Mouse (Mus musculus) frontal cortex, postnatal 36 days (tissue): ENCODE data around the gene Hpdl.
"Not testable (repeated sequence)": the region's sequence is repeated elsewhere in the genome, so short reads cannot be mapped to it uniquely, and the experiment has no call there.

ENCODE experiments used
- DNase-seq, 2 experiments: peaks; one replicate each; pipeline ENCODE4 v3.0.0; 2022; ENCODE audit warnings: low spot score in 2 of 2

Gene Hpdl

DNA sequence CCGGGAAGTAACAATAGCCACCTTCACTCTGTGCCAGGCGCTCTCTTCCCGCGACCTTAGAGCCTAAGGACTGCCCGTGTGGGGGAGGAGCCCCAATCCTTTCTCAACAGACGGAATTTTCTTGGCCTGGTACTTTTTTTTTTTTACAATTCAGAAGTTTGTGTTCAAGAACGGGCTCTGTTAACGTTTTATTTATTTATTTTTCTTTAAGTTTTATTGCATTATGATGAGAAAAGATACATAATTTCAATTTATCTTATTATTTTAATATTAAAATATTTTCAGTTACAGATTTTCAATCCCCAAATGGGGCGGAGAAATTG, at the start of gene Hpdl:
Hpdl (minus strand) TSS at position 14 of the 323 bp plus-strand sequence.
- DNase-seq = no peak

DNA sequence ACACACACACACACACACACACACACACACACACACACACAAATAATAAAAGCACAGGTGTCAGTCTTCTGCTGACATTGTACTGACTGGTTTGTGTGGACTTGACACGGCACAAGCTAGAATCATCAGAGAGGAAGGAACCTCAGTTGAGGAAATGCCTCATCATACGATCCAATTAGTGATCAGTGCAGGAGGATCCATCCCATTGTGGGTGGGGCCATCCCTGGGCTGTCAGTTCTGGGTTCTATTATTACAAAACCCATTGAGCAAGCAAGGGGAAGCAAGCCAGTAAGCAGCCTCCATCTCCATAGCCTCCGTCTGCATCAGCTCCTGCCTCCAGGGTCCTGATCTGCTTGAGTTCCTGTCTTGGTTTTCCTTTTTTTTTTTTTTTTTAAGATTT, 48.4 kb upstream of the Hpdl start:
- DNase-seq = no peak

DNA sequence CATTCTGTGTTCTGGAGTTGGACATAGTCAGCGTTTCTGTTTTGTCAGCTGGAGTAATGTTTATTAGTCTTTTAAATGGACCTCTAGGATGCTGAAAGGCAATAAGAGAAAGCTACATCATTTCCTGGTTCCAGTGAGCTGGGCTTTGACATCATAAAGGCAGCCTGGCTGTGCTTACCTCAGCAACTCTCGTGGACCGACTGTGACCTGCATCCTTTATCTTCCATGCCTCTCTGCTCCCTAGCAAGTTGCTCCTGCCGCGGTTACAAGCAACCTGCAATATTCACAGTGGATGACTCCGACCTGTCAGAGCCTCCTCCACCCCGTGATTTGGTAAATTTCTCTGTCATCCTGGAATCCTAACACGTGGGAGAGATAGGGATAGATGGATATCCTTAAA, 40.5 kb upstream of the Hpdl start:
- no peak for DNase-seq

DNA sequence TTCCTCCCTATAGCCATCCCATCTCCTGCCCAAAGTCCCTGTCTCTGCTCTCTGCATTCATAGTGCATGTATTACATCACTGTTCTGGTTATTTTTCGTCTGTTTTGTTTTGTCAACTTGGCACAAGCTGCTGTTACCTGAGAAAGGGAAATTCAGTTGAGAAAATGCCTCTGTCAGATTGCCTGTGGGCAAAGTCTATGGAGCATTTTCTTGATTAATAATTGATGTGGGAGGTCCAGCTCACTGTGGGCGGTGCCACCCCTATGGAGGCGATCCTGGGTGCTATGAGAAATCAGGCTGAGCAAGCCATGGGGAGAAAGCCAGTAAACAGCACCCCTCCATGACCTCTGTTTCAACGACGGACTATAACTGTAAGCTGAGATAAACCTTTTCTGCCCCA, 38.2 kb upstream of the Hpdl start:
- DNase-seq = no peak

DNA sequence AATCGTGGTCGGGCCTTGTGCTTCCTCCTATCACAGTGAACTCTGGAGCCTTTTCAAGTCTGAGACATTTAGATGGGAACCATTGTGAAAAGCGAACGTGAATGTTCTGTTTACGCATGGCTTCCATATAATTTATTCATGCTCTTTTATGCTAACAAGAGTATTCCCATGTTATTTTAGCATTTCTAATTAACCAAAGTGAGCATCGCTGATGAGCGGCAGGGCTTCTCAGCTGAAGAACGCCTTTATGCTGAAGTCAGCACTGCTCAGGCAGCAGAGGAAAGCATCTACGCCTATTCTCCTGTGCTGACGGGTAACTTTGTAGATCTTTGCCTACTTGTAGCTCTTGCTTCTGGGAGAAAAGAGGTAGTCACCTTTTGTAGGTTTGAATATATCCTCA, 35.7 kb upstream of the Hpdl start:
- DNase-seq = no peak

DNA sequence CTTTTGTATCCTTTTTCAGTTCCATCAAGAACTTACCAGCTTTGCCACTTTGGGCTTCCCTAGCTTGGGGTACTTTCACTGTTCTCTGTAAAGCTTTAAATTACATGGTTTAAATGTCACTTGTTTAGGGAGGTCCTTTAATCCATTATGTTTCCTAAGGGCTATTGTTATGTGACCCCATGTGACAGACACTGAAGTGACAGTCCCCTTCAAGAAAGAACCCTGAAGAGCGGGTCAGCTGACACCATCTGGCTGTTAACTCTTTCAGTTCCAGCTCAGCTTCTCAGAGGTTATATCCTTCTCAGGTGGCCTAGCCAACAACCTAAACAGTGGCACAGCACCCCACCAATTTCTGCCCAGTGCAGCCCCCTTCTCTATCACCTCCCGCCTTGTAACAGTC, 32.8 kb upstream of the Hpdl start:
- DNase-seq = no peak

DNA sequence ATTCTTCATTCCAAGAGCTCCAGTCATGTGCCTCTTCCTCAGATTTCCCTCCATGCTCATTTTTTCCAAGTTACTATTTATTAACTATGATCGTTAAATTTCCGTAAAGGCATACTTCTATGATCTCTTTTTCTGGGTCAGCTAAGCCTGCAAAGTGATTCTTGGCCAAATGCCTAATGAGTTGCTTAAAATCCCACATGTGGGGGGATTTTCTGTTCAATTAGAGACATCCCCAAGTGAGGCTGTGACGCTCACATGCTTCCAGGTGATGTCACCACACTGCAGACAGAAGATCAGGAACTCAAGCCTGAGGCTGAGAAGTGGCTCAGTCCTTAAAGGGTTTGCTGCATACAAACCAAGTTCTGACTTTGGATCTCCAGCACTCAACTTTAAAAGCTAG, 28.4 kb upstream of the Hpdl start:
- no peak for DNase-seq

DNA sequence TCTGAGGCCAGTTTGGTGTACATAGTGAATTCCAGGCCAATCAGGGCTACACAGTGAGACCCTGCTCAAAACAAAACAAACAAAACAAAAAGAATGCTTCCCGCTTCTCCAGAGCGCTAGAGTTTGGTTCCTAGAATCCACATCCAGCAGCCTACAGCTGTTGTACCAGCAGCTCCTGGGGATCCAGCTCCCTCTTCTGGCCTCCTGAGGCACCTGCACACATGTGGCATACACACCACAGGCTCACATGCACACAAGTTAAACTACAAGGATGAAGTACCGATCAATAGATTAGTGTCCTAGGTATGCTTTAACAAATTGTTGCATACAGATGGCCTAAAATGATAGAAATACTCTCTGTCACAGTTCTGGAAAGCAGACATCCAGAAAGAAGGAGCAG, 22.8 kb upstream of the Hpdl start:
- DNase-seq = no peak

DNA sequence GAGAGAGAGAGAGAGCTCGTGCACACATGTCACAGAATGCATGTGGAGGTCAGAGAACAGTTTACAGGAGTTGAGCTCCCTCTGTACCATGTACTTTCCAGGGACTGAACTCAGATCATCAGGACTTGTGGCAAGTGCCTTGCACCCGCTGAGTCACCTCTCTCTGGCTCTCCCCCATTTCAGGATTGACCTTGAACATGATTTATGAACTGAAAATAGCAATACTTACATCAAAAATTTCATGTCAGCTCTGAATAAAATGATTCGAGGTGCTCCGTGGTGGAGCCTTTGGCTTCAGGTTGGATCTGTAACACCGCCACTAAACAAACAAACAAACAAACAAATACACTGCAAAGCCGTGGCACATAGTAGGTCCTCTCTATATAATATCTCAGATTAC, 19.3 kb upstream of the Hpdl start:
- no peak for DNase-seq

DNA sequence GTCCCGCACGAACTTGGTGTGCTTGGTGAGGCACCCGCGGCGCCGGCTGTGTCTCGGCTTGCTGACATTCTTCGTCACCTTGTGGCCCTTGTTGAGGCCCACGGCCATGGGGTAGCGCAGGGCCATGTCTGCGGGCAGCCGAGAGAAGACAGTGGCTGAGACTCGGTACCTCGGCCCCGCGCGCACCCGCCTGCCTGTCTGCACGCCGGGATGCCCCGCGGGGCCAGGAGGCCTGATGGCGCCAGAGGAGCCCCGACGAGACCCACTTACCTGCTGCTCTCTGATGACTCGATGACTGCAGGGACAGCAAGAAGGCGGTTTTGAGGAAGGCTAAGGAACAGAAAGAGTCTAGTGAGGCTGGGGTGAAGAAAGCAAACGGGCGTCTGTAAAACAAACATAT, 18.6 kb upstream of the Hpdl start:
- DNase-seq = not testable (repeated sequence)

DNA sequence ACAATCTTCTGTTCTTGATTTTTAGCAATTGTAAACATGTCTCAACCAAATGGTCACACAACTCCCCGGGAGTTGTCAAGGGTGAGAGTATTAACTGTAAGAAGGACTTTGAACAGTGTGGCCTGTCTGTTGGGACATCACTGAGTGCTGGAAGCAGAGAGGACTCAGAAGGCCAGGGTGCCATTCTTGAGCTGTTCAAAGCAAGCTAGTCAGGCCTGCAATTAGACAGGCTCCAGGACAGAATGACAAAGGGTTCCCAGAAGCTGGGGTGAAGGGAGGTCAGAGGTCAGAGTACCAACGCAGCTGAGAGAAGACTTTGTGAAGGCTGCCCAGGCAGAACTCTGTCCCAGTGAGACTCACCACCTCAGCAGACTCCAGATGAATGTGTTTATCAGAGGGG, 17.5 kb upstream of the Hpdl start:
- no peak for DNase-seq

DNA sequence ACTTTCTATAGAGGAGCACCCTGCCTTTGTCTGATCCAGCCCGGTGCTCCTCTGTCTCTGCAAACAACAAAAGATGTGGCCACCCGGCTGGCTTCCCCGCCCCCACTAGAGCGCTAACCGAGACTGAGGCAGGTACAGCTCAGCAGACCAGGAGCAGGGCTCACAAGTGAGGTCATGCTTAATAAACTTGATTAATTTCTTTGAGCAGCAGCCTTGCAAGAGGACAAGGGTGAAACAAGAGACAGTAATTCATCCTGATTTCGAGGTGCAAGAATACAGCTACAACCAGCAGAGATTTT, 8.5 kb upstream of the Hpdl start:
- no peak for DNase-seq

DNA sequence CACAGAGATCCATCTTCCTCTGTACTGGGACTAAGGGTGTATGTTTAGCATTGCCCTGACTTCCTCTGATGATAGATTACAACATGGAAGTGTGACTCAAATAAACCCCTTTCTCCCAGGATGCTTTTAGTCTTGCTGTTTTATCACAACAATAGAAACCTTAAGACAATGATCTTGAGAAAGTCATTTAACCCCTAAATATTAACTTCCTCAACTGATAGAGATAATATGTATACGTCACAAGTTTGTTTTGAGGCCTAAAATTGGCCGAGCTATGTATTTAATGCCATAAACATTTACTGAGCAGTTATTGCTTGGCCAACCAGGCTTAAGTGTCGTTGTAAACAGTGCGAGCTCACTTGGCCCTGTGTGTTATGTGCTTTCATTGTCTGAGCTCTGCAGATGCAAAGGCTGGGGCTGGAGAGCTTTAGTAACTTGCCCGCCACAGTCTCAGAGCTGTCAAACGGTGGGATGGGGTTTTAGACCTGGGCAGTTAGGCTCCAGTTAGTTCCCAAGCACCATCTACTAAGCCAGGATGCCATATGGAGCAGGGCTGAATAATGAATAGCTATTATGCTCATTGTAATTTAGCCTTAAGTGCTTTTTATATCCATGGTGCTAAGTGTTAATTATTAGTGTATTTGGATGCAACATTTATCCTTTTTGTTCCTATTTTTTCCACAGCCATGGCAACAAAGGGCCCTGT, 8.0 kb upstream of the Hpdl start:
- no peak for DNase-seq

DNA sequence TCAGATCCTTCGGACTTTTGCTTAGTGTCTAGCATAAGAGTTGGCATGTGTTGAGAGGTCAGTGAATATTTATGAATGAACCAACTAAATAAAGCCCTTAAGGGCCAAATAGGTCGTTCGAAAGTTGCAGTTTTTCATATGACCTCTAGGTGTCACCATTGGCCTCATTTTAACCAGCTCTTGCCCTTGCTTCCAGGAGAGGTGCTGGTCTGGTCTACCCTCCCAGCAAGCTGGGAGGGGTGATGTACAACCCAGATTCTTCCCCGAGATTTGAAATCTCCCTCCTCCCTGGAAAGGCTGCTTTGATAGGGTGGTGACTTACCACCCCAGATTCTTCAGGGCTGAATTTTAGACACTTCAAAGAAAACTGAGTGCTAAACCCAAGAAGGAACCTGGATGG, 6.3 kb upstream of the Hpdl start:
- peak in 1 of 2 experiments; percentile 56 for DNase-seq

DNA sequence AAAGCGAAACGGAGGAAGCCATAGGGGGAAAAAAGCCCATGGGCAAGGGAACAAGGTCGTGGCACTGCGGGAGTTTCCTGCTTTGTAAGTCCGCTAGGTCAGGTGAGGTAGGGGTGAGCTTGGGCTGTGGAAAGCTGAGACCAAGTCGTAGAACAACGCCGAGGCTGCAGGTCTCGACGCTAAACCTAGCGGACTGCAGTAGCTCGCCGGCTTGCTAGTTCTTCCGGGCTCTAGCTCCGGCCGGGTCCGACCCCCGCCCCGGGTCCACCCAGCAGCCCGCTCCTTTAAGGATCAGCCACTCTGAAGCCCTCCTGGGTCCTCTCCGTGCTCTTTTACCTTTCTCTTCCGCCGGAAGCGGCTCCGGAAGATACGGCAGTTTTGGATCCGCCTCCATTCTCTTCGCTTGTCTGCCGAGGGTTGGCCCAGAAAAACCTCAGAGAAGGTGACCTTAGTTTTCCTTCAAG, 3.1 kb upstream of the Hpdl start:
- peak; percentile 74 to 81 for DNase-seq

DNA sequence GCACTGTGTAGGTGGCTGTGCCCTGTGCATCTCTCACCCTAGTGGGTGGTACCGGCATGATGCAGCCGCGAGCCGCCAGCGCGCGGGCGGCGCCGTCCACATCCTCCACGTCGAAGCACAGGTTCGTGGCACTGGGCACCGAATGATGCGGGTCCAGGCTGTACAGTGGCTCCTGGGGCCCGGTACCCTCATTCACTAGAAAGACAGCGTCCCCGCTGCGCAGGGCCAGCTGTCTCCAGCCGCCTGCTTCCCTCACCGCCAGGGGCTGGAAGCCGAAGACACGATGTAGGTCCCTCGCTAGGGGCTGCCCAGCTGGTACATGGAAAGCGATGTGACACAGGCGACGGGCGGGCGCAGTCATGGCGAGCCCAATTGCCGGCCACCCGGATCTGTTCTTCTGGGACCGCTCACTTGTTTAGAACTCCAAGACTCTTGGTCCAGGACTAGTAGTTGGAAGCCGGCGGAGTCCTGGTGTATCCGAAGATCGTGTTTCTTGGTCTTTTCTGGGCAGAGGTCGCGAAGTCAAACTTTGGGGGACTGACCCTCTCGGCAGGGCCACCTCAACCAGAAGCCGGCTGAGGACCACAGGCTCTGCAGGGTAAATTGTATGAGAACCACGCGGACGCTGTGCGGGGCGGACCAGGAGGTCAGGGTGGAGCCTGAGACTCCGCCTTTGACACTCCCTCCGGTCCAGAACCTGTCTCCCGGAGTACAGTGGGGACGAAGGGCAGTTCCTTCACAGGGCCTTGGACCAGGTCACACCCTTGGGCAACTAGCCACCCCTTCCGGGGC, 409 bp downstream of the Hpdl start:
- peak; percentile 37 to 53 for DNase-seq

DNA sequence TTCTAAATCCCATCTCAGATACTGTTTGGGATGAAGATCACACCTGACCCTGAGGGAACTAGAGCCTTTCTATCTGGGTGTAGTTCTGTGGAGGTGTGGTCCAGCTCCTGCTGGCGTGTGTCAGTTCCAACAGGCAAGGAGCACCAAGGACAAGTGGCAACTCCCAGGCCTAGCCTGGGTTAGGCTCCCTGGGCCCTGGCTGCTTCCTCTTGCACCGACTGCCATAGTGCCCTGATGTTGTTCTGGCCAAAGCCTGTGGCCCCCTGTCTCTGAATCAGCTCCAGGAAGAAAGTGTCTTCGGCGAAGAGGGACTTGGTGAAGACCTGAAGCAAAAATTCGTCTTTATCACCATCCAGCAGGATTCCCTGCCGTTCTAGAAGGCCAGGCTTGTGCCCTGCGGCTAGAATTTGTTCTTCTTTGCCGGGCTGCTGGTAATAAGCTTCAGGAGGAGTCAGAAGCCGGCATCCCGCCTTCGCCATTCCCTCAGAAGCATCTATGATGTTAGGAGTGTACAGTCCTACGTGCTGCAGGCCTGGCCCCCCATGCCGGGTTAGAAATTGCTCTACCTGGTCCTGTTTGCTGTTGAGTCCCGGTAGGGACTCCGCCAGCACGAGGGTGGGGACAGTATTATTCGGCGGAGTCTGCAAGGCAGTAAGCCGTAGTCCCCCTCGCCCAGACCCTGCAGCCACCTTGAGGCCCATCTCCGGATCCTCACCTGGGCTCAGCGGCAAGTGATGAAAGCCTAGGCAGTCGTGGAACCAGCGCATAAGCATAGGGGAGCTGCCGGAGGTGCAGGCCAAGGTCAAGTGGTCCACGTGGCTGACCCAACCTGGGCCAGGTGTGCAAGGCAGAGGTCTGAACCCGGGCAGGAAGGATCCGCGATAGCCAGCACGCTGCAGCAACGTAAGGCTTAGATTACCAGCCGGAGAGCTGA, 1.3 kb downstream of the Hpdl start:
- no peak for DNase-seq

DNA sequence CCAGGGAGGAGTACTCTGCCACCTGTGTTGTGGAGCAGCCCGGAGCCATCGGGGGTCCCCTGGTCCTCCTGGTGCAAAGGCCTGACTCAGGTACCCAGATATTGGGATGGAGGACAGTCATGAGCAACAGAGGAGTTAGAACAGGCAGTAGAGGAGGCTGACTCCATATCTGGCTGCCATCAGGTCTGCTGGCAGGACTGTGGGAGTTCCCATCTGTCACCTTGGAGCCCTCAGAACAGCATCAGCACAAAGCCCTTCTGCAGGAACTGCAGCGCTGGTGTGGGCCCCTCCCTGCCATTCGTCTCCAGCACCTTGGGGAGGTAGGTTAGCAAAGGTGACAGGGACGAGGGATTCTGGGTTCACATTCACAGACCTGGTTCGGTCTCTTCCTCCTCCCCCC, 4.0 kb downstream of the Hpdl start:
- peak in 1 of 2 experiments; percentile 33 for DNase-seq

DNA sequence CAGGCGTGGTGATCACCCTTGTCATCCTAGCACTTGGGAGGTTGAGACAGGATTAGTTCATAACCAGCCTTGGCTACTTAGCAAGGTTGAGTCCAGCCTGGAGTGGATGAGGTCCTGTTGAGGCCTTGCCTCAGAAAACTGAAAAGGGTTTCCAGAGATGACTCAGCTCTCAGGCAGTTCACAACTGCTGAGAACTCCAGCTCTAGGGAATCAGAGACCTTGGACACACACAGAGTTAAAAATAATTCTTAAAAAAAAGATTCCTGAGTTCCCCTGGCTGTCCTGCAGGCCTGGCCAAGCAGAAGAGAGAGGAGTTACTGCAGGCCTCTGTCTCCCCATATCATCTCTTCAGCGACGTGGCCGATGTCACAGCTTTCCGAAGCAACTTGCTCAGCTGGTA, 6.2 kb downstream of the Hpdl start:
- no peak for DNase-seq

DNA sequence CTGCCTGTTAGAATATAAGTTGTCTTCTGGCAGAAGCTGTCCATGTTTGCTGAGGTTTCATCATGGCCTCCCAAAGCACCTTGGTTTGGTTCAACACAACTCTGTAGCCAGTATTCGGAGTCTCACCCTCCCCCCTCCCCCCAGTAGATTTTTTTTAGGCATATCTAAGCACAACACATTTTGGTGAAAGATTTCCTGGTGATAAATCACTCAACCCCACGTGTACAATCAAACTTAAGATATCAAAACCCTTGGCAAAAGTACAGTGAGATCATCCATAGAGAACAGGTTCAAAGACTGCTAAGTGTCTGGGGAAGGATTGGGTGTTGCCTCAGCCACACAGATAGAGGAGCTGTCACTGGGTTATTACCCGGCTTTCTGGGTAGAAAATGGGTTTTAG, 10.5 kb downstream of the Hpdl start:
- no peak for DNase-seq

DNA sequence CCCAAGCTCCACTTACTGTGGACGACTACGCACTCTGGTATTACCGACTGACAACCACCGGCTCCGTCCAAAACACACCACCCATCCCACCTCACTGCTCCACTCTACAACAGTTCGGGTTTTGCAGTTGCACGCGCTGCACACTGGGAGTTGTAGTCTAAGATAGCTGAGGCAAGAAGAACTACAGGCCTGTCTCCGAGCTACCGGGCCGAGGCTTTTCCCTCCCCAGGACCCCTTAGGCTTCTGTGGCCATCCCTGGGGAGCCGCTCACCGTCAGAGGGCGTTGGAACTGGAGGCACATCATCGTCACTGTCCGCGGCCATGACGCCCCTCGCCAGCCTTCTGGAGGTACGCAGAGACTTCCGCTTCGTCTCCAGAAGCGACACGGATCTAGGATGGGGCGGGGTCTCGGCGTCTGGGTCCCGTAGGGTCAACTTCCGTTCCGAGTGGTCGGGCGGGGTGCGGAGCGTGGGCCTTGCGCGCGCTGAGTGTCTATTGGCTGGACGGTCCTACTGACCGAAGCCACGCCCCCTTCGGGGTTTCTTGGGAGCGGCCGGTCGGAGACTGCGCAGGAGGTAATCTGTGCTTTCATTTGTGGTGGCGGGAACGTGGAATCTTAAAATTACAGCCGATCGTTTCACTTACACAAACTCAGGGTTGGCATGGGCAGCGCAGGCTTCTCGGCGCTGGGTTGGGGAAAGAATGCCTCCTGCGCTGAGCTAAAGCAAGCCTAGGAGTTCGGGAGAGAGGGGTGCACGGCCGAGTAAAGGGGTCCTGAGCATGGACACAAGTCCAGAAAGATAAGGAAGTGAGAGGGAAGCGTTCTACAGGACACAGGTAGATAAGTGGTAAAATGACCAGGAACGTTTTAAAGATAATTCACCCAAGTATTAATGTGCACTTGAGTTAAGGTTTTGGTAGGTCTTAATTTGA, 14.0 kb downstream of the Hpdl start, which contains the start of the genes Toe1 and Mutyh:
Toe1 (minus strand) TSS at position 444 of the 933 bp plus-strand sequence.
Mutyh (plus strand) TSS at position 527 of the 933 bp plus-strand sequence.
- peak; percentile 89 to 93 for DNase-seq
